Mouse (Mus musculus) limb, embryonic 13.5 days (tissue): ENCODE data around the gene Calm2. TPM values are rescaled to one million over a fixed set of nuclear protein-coding genes. Genes with fewer than 3 reads are reported as not detected.

Experiments used
- polyA plus RNA-seq: library from polyadenylated mRNA; unstranded; fragments of >200 nt; fragmentation: Nextera tagmentation; extraction: Ambion mirVana; gene quantifications from 2 replicates; pipeline ENCODE4 v1.2.1, GENCODE M21; 2015

Calm2 gene
- polyA plus RNA-seq, 1 experiment from 2014 or later, result 968 TPM

Other genes starting within 250 kb of the Calm2 start
- gene Mcfd2, start 181.0 kb downstream of the Calm2 start, polyA plus RNA-seq, result 85.3 TPM in 2 replicates
- 4.1 and 4.3 TPM in 2 replicates for gene Ttc7, start 164.0 kb downstream of the Calm2 start, polyA plus RNA-seq
- gene Stpg4, start 19.2 kb downstream of the Calm2 start, polyA plus RNA-seq, result not detected in 2 replicates
- gene Epcam, start 189.0 kb upstream of the Calm2 start, polyA plus RNA-seq, result 54.6 and 61.8 TPM in 2 replicates
- 84.6 and 85.5 TPM in 2 replicates for gene Msh2, start 225.4 kb upstream of the Calm2 start, polyA plus RNA-seq